Mouse (Mus musculus) kidney, embryonic 16.5 days (tissue): Measurements from ENCODE around the gene Mknk1. TPM values are rescaled to one million over a fixed set of nuclear protein-coding genes. Genes with fewer than 3 reads are reported as not detected.

ENCODE experiments used
- ATAC-seq: fragments of 200-750 bp; cut with Nextera tagmentation; 2 replicates; pipeline ENCODE4 v1.8.0; 2017; ENCODE audit warnings: moderate TSS enrichment; ENCODE audit not compliant: low FRiP score, low TSS enrichment
- H3K27ac ChIP-seq: fragments of 300-500 bp; sonication (generic); 2 replicates; pipeline ENCODE4 v1.5.1; 2014; ENCODE audit warnings: low read length
- H3K27me3 ChIP-seq: fragments of 300-500 bp; sonication (generic); 2 replicates; pipeline ENCODE4 v1.6.1; 2014; ENCODE audit warnings: low read length, control low read depth, mixed read lengths; ENCODE audit not compliant: insufficient read depth
- H3K36me3 ChIP-seq: fragments of 300-500 bp; sonication (generic); 2 replicates; pipeline ENCODE4 v1.6.1; 2014; ENCODE audit warnings: low read length, control low read depth, mixed read lengths; ENCODE audit not compliant: insufficient read depth
- H3K4me1 ChIP-seq: fragments of 300-500 bp; sonication (generic); 2 replicates; pipeline ENCODE4 v1.6.1; 2014; ENCODE audit warnings: low read length, control low read depth, mixed read lengths; ENCODE audit not compliant: insufficient read depth
- H3K4me2 ChIP-seq: fragments of 300-500 bp; sonication (generic); replicated peaks from 2 replicates; pipeline ENCODE4 v1.6.1; 2014; ENCODE audit warnings: low read depth, low read length
- H3K4me3 ChIP-seq: fragments of 300-500 bp; sonication (generic); 2 replicates; pipeline ENCODE4 v1.5.1; 2014; ENCODE audit warnings: mild to moderate bottlenecking, low read length
- H3K9ac ChIP-seq: fragments of 300-500 bp; sonication (generic); replicated peaks from 2 replicates; pipeline ENCODE4 v1.6.1; 2014; ENCODE audit warnings: low read length
- H3K9me3 ChIP-seq: fragments of 300-500 bp; sonication (generic); 2 replicates; pipeline ENCODE4 v1.6.1; 2016; ENCODE audit warnings: low read length, control low read depth
- WGBS: fragments of 180-500 bp; shearing (Covaris S2); extraction: QIAGEN DNeasy Blood & Tissue Kit; methylation state at CpG from one replicate; pipeline ENCODE4 v1.1.7; 2014; 5-methylcytosine and 5-hydroxymethylcytosine counted together
- polyA plus RNA-seq: library from polyadenylated mRNA; unstranded; fragments of >200 nt; fragmentation: Nextera tagmentation; extraction: Ambion mirVana; gene quantifications from 2 replicates; pipeline ENCODE4 v1.2.1, GENCODE M21; 2015

The Mknk1 gene
- polyA plus RNA-seq, 1 experiment from 2014 or later: 29.9 TPM

- Histone ChIP-seq H3K27me3 (no peaks in the 10 kb centered on the region), H3K9ac (no peak overlapping the region), H3K9me3 (no peaks in the 10 kb centered on the region), H3K27ac (no peak overlapping the region), H3K4me1 (peaks cover 13% of the 10 kb centered on the region), H3K4me2 (no peak overlapping the region), H3K4me3 (no peak overlapping the region), H3K36me3 (no peaks in the 10 kb centered on the region)
- 85% methylated on average over 2 of the region's 2 CpGs for WGBS
- ATAC-seq: no peak
These were observed 14.8 kb upstream of the Mknk1 start for GRCm38 (mm10) chr4:115824178-115824577.

GRCm38 (mm10) chr4:115825271-115825670, 13.7 kb upstream of the Mknk1 start:
- Histone ChIP-seq H3K9me3 (no peaks in the 10 kb centered on the region), H3K27ac (no peak overlapping the region), H3K4me2 (no peak overlapping the region), H3K9ac (no peak overlapping the region), H3K27me3 (no peaks in the 10 kb centered on the region), H3K36me3 (no peaks in the 10 kb centered on the region), H3K4me1 (peaks cover 13% of the 10 kb centered on the region), H3K4me3 (no peak overlapping the region)
- WGBS: 98% methylated on average over 2 of the region's 2 CpGs
- ATAC-seq: no peak

GRCm38 (mm10) chr4:115827066-115827465, 11.9 kb upstream of the Mknk1 start:
- Histone ChIP-seq H3K4me2 (peak overlapping the region; percentile 80), H3K4me3 (peak overlapping the region; percentile 88; the same call in 1 of the 2 replicates), H3K36me3 (peaks cover 8% of the 10 kb centered on the region), H3K27me3 (no peaks in the 10 kb centered on the region), H3K9me3 (no peaks in the 10 kb centered on the region), H3K4me1 (peaks cover 13% of the 10 kb centered on the region), H3K27ac (no peak overlapping the region), H3K9ac (no peak overlapping the region)
- WGBS: 74% methylated on average over 3 of the region's 3 CpGs
- no peak for ATAC-seq

- no peaks in the 10 kb centered on the region for H3K27me3 ChIP-seq
- H3K27ac ChIP-seq: peak overlapping the region; percentile 95
- peak; percentile 17; the same call in 1 of the 2 replicates for ATAC-seq
These were observed 11.5 kb upstream of the Mknk1 start for GRCm38 (mm10) chr4:115827535-115827887.

GRCm38 (mm10) chr4:115827888-115828571, 11.0 kb upstream of the Mknk1 start, which contains the start of gene Mob3c:
Gene Mob3c, plus strand, starts transcription at chr4:115828092.
- ATAC-seq: peak; percentile 96
- WGBS: under 1% methylated on average over 57 of the region's 57 CpGs
- peak within 1 kb of the TSS; percentile 80 for H3K4me2 ChIP-seq
- H3K4me3 ChIP-seq: peak within 1 kb of the TSS; percentile 88
- H3K36me3 ChIP-seq: peaks cover 13% of the 10 kb centered on the region
- H3K9me3 ChIP-seq: no peaks in the 10 kb centered on the region
- peaks cover 13% of the 10 kb centered on the region for H3K4me1 ChIP-seq
- peak within 1 kb of the TSS; percentile 82 for H3K9ac ChIP-seq
- H3K27ac ChIP-seq: peak within 1 kb of the TSS; percentile 95
- no peaks in the 10 kb centered on the region for H3K27me3 ChIP-seq

More at GRCm38 (mm10) chr4:115827535-115827887, 11.5 kb upstream of the Mknk1 start:
- H3K9me3 ChIP-seq: no peaks in the 10 kb centered on the region
- H3K4me3 ChIP-seq: peak overlapping the region; percentile 88
- H3K9ac ChIP-seq: peak overlapping the region; percentile 82
- peak overlapping the region; percentile 80 for H3K4me2 ChIP-seq
- WGBS: 4% methylated on average over 4 of the region's 4 CpGs
- peaks cover 13% of the 10 kb centered on the region for H3K36me3 ChIP-seq
- peaks cover 13% of the 10 kb centered on the region for H3K4me1 ChIP-seq

GRCm38 (mm10) chr4:115828572-115828902, 10.5 kb upstream of the Mknk1 start:
- WGBS: 7% methylated on average over 8 of the region's 8 CpGs
- no peaks in the 10 kb centered on the region for H3K27me3 ChIP-seq
- H3K9me3 ChIP-seq: no peaks in the 10 kb centered on the region
- peaks cover 14% of the 10 kb centered on the region for H3K36me3 ChIP-seq
- H3K27ac ChIP-seq: no peak overlapping the region
- H3K9ac ChIP-seq: peak overlapping the region; percentile 82
- peaks cover 13% of the 10 kb centered on the region for H3K4me1 ChIP-seq
- peak overlapping the region; percentile 88 for H3K4me3 ChIP-seq
- H3K4me2 ChIP-seq: peak overlapping the region; percentile 80
- no peak; the same call in 1 of the 2 replicates for ATAC-seq

GRCm38 (mm10) chr4:115830491-115830890, 8.5 kb upstream of the Mknk1 start:
- 76% methylated on average over 5 of the region's 5 CpGs for WGBS
- no peaks in the 10 kb centered on the region for H3K27me3 ChIP-seq
- no peak for ATAC-seq
- H3K4me1 ChIP-seq: peaks cover 13% of the 10 kb centered on the region
- H3K9ac ChIP-seq: 0 out of 2 replicates have a peak overlapping the region, but pooled peaks have one; percentile 1
- no peak overlapping the region for H3K27ac ChIP-seq
- H3K4me3 ChIP-seq: no peak overlapping the region
- peaks cover 16% of the 10 kb centered on the region for H3K36me3 ChIP-seq
- H3K9me3 ChIP-seq: no peaks in the 10 kb centered on the region
- no peak overlapping the region for H3K4me2 ChIP-seq

- WGBS: 94% methylated on average over 22 of the region's 22 CpGs
These were observed 7.8 kb upstream of the Mknk1 start for GRCm38 (mm10) chr4:115831221-115831620.

GRCm38 (mm10) chr4:115832040-115832439, 7.0 kb upstream of the Mknk1 start:
- H3K36me3 ChIP-seq: peaks cover 16% of the 10 kb centered on the region
- H3K4me3 ChIP-seq: no peak overlapping the region
- H3K4me2 ChIP-seq: no peak overlapping the region
- WGBS: 60% methylated on average over 2 of the region's 2 CpGs
- peaks cover 11% of the 10 kb centered on the region for H3K4me1 ChIP-seq
- no peaks in the 10 kb centered on the region for H3K9me3 ChIP-seq
- no peaks in the 10 kb centered on the region for H3K27me3 ChIP-seq
- no peak for ATAC-seq
- H3K9ac ChIP-seq: no peak overlapping the region
- H3K27ac ChIP-seq: no peak overlapping the region

More at GRCm38 (mm10) chr4:115831221-115831620, 7.8 kb upstream of the Mknk1 start:
- peaks cover 16% of the 10 kb centered on the region for H3K36me3 ChIP-seq
- H3K9me3 ChIP-seq: no peaks in the 10 kb centered on the region
- no peak overlapping the region for H3K27ac ChIP-seq
- H3K4me3 ChIP-seq: no peak overlapping the region
- H3K27me3 ChIP-seq: no peaks in the 10 kb centered on the region
- ATAC-seq: no peak
- H3K4me2 ChIP-seq: no peak overlapping the region
- no peak overlapping the region for H3K9ac ChIP-seq
- peaks cover 13% of the 10 kb centered on the region for H3K4me1 ChIP-seq

GRCm38 (mm10) chr4:115835576-115835975, 3.4 kb upstream of the Mknk1 start:
- no peaks in the 10 kb centered on the region for H3K9me3 ChIP-seq
- WGBS: 78% methylated on average over 2 of the region's 2 CpGs
- H3K36me3 ChIP-seq: peaks cover 16% of the 10 kb centered on the region
- no peak overlapping the region for H3K4me3 ChIP-seq
- no peaks in the 10 kb centered on the region for H3K27me3 ChIP-seq
- H3K9ac ChIP-seq: no peak overlapping the region
- no peak overlapping the region for H3K27ac ChIP-seq
- H3K4me2 ChIP-seq: no peak overlapping the region
- peaks cover 7% of the 10 kb centered on the region for H3K4me1 ChIP-seq
- no peak for ATAC-seq
